Mouse (Mus musculus): Measurements from ENCODE around the gene Stk39. TPM values are rescaled to one million over a fixed set of nuclear protein-coding genes. Genes with fewer than 3 reads are reported as not detected.

The Stk39 gene
- polyA plus RNA-seq, 1 experiment from 2014 or later: 35.8 TPM

- H3K9me3 ChIP-seq: no peaks in the 10 kb centered on the region
- ATAC-seq (ENCODE audit: low read depth): no peak
- H3K27ac ChIP-seq (replicated peaks): no peak overlapping the region
- peaks cover 21% of the 10 kb centered on the region for H3K4me1 ChIP-seq (replicated peaks)
- H3K4me2 ChIP-seq: no peak overlapping the region
- 85% methylated on average over 10 of the region's 10 CpGs for WGBS
- H3K36me3 ChIP-seq: no peaks in the 10 kb centered on the region
- H3K9ac ChIP-seq: no peak overlapping the region
- H3K27me3 ChIP-seq: no peaks in the 10 kb centered on the region
- H3K4me3 ChIP-seq: no peak overlapping the region
Observed at GRCm38 (mm10) chr2:68289177-68289576, 182.9 kb downstream of the Stk39 start.

GRCm38 (mm10) chr2:68288106-68288505 is 184.0 kb downstream of the Stk39 start:
- Histone ChIP-seq H3K4me1 (replicated peaks) (peaks cover 17% of the 10 kb centered on the region), H3K27ac (replicated peaks) (no peak overlapping the region), H3K9ac (no peak overlapping the region), H3K27me3 (no peaks in the 10 kb centered on the region), H3K4me2 (no peak overlapping the region), H3K9me3 (no peaks in the 10 kb centered on the region), H3K4me3 (no peak overlapping the region), H3K36me3 (no peaks in the 10 kb centered on the region)
- WGBS: 93% methylated on average over 10 of the region's 10 CpGs
- no peak for ATAC-seq (ENCODE audit: low read depth)

DNA sequence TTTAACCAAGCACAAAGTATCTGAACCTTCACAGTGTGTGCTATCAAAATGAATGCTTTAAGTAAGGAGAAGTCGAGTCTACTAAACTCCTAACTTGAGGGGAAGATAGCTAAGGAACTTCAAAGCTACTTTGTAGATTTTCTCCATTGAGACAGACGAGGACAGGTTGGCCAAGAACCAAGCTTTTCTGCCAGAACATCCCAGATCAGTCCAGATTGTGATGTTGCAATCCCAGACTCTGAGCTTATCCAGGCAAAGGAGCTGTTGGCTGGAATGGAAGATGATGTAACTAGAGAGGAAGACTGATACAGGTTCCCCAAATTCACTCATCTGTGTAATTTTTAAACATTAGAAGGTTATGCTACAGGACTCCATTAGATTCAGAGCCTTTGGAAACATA is 187.7 kb downstream of the Stk39 start:
- Histone ChIP-seq H3K4me3 (no peak overlapping the region), H3K36me3 (peaks cover 14% of the 10 kb centered on the region), H3K27me3 (no peaks in the 10 kb centered on the region), H3K9ac (no peak overlapping the region), H3K9me3 (no peaks in the 10 kb centered on the region), H3K27ac (replicated peaks) (no peak overlapping the region), H3K4me1 (replicated peaks) (no peaks in the 10 kb centered on the region; the same call in 1 of the 2 replicates), H3K4me2 (no peak overlapping the region)
- WGBS: 89% methylated on average over 2 of the region's 2 CpGs
- no peak for ATAC-seq (ENCODE audit: low read depth)

DNA sequence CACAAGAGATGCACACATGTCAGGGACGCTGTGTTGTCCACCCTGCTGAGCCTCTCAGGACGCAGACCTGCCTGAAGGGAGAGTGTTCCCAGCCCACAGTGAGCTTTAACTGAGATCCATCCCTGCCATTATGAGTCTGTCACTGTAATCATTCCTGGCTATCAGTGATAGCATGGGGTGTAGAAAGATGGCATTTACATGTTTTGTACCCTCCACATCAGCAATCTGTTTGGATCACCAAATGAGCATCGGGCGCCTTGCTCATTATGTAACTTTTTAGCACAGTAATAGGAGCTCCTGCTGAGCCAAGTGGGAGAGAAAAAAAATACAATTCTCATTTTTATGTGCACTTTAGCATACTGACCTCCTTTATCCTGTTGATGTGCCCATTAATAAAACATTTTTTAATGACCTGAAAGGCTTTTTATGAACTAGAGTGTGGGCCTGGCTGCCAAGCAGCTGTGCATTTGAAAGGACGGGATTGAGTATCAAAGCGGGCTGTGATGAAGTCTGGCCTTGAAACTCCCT is 189.0 kb downstream of the Stk39 start:
- peak overlapping the region; percentile 76 for H3K27ac ChIP-seq (replicated peaks)
- no peaks in the 10 kb centered on the region for H3K27me3 ChIP-seq
- H3K4me3 ChIP-seq: no peak overlapping the region
- peak; percentile 32; the same call in 1 of the 2 replicates for ATAC-seq (ENCODE audit: low read depth)
- no peaks in the 10 kb centered on the region; the same call in 1 of the 2 replicates for H3K4me1 ChIP-seq (replicated peaks)
- peaks cover 14% of the 10 kb centered on the region for H3K36me3 ChIP-seq
- 60% methylated on average over 6 of the region's 6 CpGs for WGBS
- H3K9me3 ChIP-seq: no peaks in the 10 kb centered on the region
- no peak overlapping the region for H3K9ac ChIP-seq
- no peak overlapping the region for H3K4me2 ChIP-seq

DNA sequence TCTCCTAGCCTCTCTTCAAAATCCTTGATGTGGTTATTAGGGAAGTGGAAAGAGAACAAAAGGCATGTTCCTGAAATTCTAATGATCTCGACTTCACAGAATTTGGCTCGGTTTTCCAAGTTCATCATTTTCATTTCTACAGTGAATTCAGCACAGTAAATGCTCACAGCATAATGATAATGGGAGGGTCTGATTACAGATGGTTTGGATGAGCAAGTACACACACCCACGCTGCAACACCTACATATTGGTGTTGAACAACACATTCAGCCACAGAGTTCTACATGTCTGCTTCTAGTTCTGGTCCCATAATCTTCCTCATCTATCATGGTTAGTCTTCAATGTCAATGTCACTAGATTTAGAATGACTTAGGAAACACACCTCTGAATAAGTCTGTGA is 190.5 kb downstream of the Stk39 start:
- Histone ChIP-seq H3K9me3 (no peaks in the 10 kb centered on the region), H3K36me3 (peaks cover 14% of the 10 kb centered on the region), H3K4me1 (replicated peaks) (no peaks in the 10 kb centered on the region; the same call in 1 of the 2 replicates), H3K27ac (replicated peaks) (no peak overlapping the region), H3K9ac (no peak overlapping the region), H3K4me2 (no peak overlapping the region), H3K27me3 (no peaks in the 10 kb centered on the region), H3K4me3 (no peak overlapping the region)
- WGBS: 88% methylated on average over 3 of the region's 3 CpGs
- ATAC-seq (ENCODE audit: low read depth): no peak

- Histone ChIP-seq H3K9ac (no peak overlapping the region), H3K36me3 (peaks cover 14% of the 10 kb centered on the region), H3K27me3 (no peaks in the 10 kb centered on the region), H3K27ac (replicated peaks) (no peak overlapping the region), H3K4me2 (no peak overlapping the region), H3K4me1 (replicated peaks) (peaks cover 13% of the 10 kb centered on the region), H3K4me3 (no peak overlapping the region), H3K9me3 (no peaks in the 10 kb centered on the region)
- ATAC-seq (ENCODE audit: low read depth): no peak
- 48% methylated on average over 4 of the region's 4 CpGs for WGBS
Observed at GRCm38 (mm10) chr2:68271301-68271700, 200.8 kb downstream of the Stk39 start.

GRCm38 (mm10) chr2:68270836-68271235 is 201.2 kb downstream of the Stk39 start:
- Histone ChIP-seq H3K36me3 (peaks cover 14% of the 10 kb centered on the region), H3K27me3 (no peaks in the 10 kb centered on the region), H3K4me1 (replicated peaks) (peaks cover 13% of the 10 kb centered on the region), H3K27ac (replicated peaks) (no peak overlapping the region), H3K4me2 (no peak overlapping the region), H3K4me3 (no peak overlapping the region), H3K9ac (no peak overlapping the region), H3K9me3 (no peaks in the 10 kb centered on the region)
- ATAC-seq (ENCODE audit: low read depth): no peak
- WGBS: 59% methylated on average over 6 of the region's 6 CpGs

DNA sequence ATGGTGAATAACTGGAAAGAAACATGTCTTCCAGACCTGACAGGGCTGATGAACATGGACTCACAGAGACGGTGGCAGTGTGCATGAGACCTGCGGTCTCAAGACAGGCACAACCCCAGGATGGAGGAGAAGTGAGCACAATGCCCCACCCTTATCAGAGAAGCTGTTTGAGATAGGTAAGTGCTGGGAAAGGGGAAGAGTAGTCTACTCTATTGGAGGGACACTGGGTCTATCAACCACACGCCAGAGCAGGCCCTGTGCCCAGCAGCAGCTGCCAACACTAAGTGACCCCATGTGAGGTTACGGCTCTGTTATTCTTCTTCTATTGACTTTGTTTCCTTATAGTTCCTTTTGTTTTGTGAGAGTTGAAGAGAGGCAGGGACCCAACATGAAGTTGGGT is 202.4 kb downstream of the Stk39 start:
- 80% methylated on average over 4 of the region's 4 CpGs for WGBS
- Histone ChIP-seq H3K9ac (no peak overlapping the region), H3K4me3 (no peak overlapping the region), H3K27me3 (no peaks in the 10 kb centered on the region), H3K27ac (replicated peaks) (no peak overlapping the region), H3K36me3 (peaks cover 14% of the 10 kb centered on the region), H3K9me3 (no peaks in the 10 kb centered on the region), H3K4me1 (replicated peaks) (peaks cover 13% of the 10 kb centered on the region), H3K4me2 (no peak overlapping the region)
- no peak for ATAC-seq (ENCODE audit: low read depth)

DNA sequence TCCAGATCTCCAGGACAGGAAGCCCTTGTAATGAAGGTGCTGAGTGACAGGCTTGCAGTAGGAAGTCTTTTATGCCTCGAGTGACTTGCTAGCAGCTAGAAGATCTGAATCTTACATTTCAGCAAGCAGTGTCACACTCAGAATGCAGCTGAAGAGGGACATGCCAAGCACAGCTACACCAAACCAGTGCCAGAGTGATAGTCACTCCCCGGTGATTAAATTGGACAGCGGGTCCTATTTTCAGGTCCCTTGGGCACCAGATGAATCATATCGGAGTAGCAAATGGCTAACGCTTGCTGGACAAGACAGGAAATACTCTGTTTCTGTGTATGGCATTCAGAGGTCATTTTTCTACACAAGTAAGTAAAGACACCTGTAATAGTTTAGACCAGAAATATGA is 207.2 kb downstream of the Stk39 start:
- Histone ChIP-seq H3K4me1 (replicated peaks) (0 out of 2 replicates have a peak, but pooled peaks cover 3% of the 10 kb centered on the region), H3K9ac (no peak overlapping the region), H3K27me3 (no peaks in the 10 kb centered on the region), H3K9me3 (no peaks in the 10 kb centered on the region), H3K4me3 (no peak overlapping the region), H3K4me2 (no peak overlapping the region), H3K36me3 (0 out of 2 replicates have a peak, but pooled peaks cover 7% of the 10 kb centered on the region), H3K27ac (replicated peaks) (no peak overlapping the region)
- WGBS: 84% methylated on average over 5 of the region's 5 CpGs
- ATAC-seq (ENCODE audit: low read depth): no peak

- H3K27ac ChIP-seq (replicated peaks): no peak overlapping the region
- H3K4me1 ChIP-seq (replicated peaks): peaks cover 6% of the 10 kb centered on the region; the same call in 1 of the 2 replicates
- 92% methylated on average over 2 of the region's 2 CpGs for WGBS
- no peak overlapping the region for H3K4me3 ChIP-seq
- no peak for ATAC-seq (ENCODE audit: low read depth)
- 0 out of 2 replicates have a peak, but pooled peaks cover 7% of the 10 kb centered on the region for H3K36me3 ChIP-seq
- H3K9me3 ChIP-seq: no peaks in the 10 kb centered on the region
- no peak overlapping the region for H3K9ac ChIP-seq
- H3K4me2 ChIP-seq: no peak overlapping the region
- no peaks in the 10 kb centered on the region for H3K27me3 ChIP-seq
Observed at GRCm38 (mm10) chr2:68260911-68261310, 211.2 kb downstream of the Stk39 start.

DNA sequence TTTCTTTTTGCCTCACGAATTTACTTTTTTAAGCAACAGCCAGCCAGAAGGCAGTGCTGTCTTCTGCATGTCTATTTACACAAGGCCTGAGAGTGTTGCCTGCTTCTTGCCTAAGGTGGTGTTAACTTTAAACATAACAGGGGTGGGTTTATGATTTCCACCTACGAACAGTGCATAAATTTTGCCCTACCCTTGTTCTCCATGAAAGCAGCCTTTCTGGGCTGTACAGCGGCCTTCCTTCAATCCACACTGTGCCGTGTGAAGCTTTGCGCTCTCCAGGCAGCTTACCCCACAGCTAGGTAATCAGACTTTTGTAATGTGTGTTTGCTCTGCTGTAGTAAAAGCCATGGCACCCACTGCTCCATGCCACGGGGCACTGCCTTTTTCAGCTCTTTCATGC is 214.5 kb downstream of the Stk39 start:
- no peaks in the 10 kb centered on the region for H3K27me3 ChIP-seq
- no peak overlapping the region for H3K4me2 ChIP-seq
- no peak overlapping the region for H3K27ac ChIP-seq (replicated peaks)
- no peaks in the 10 kb centered on the region for H3K9me3 ChIP-seq
- ATAC-seq (ENCODE audit: low read depth): no peak
- no peak overlapping the region for H3K4me3 ChIP-seq
- H3K4me1 ChIP-seq (replicated peaks): peaks cover 11% of the 10 kb centered on the region
- H3K9ac ChIP-seq: no peak overlapping the region
- H3K36me3 ChIP-seq: 0 out of 2 replicates have a peak, but pooled peaks cover 4% of the 10 kb centered on the region
- WGBS: 67% methylated on average over 6 of the region's 6 CpGs

- no peak overlapping the region for H3K4me3 ChIP-seq
- WGBS: 88% methylated on average over 8 of the region's 8 CpGs
- peaks cover 11% of the 10 kb centered on the region for H3K4me1 ChIP-seq (replicated peaks)
- H3K27ac ChIP-seq (replicated peaks): no peak overlapping the region
- H3K9ac ChIP-seq: no peak overlapping the region
- no peak for ATAC-seq (ENCODE audit: low read depth)
- no peaks in the 10 kb centered on the region for H3K27me3 ChIP-seq
- H3K4me2 ChIP-seq: no peak overlapping the region
- no peaks in the 10 kb centered on the region for H3K9me3 ChIP-seq
- H3K36me3 ChIP-seq: 0 out of 2 replicates have a peak, but pooled peaks cover 4% of the 10 kb centered on the region
Observed at GRCm38 (mm10) chr2:68256472-68256871, 215.6 kb downstream of the Stk39 start.

DNA sequence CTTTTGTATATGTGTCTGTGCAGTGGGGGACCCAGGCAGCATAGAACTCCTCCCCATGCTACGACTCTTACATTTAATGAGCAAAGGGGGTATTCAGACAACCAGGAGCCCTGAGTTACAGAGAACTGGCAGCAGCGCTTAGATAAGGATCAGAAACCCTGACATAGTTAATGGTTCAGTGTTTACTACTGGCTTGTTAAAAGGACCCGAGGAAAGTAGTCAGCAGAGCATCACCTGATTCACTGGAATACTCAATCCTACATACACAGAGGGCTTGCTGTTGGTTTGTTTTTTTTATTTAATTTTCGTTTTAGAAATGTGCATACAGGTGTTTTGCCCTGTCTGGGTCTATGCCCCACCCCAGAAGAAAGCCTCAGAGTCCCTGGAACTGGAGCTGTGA is 217.3 kb downstream of the Stk39 start:
- no peak for ATAC-seq (ENCODE audit: low read depth)
- H3K4me2 ChIP-seq: no peak overlapping the region
- WGBS: 76% methylated on average over 4 of the region's 4 CpGs
- H3K27me3 ChIP-seq: no peaks in the 10 kb centered on the region
- H3K27ac ChIP-seq (replicated peaks): no peak overlapping the region
- H3K9me3 ChIP-seq: no peaks in the 10 kb centered on the region
- H3K4me1 ChIP-seq (replicated peaks): peaks cover 11% of the 10 kb centered on the region
- H3K4me3 ChIP-seq: no peak overlapping the region
- no peak overlapping the region for H3K9ac ChIP-seq
- no peaks in the 10 kb centered on the region for H3K36me3 ChIP-seq
